In genomic region chr17:68841097-68841891, GRCm38 (mm10) we compare ENCODE assay signal across 8 mouse cellular contexts. TPM values are rescaled to one million over a fixed set of nuclear protein-coding genes. Genes with fewer than 3 reads are reported as not detected.
DNase-seq lines count a peak whose midpoint lies in the region; ATAC-seq and TF ChIP-seq lines count a peak whose summit lies in the region.

No protein-coding gene starts in this region.

- H3K27me3 ChIP-seq in ES-Bruce4 (ENCODE audit: control insufficient read depth, insufficient read depth, low read length, poor library complexity, severe bottlenecking): peaks cover 13% of the 10 kb centered on the region
- H3K27me3 ChIP-seq in forebrain, postnatal 0 days (ENCODE audit: insufficient read depth, low read length): no peaks in the 10 kb centered on the region
- peaks cover 42% of the 10 kb centered on the region for H3K27me3 ChIP-seq in lung, embryonic 16.5 days (ENCODE audit: control insufficient read depth, insufficient read depth, low read depth, low read length)

- TF ChIP-seq POLR2A in ES-Bruce4 (IDR thresholded peaks at IDR 0.05; ENCODE audit: insufficient read depth, low read length): no peak

- H3K36me3 ChIP-seq in ES-Bruce4 (ENCODE audit: control insufficient read depth, insufficient read depth, low read length, poor library complexity, severe bottlenecking): no peaks in the 10 kb centered on the region
- H3K36me3 ChIP-seq in forebrain, postnatal 0 days (ENCODE audit: insufficient read depth): no peaks in the 10 kb centered on the region
- no peaks in the 10 kb centered on the region for H3K36me3 ChIP-seq in lung, embryonic 16.5 days (ENCODE audit: control insufficient read depth, insufficient read depth, low read length)

- H3K4me1 ChIP-seq in ES-Bruce4 (ENCODE audit: control insufficient read depth, insufficient read depth, low read length): no peaks in the 10 kb centered on the region
- H3K4me1 ChIP-seq in forebrain, postnatal 0 days (ENCODE audit: insufficient read depth): peaks cover 9% of the 10 kb centered on the region; the same call in 1 of the 2 replicates
- H3K4me1 ChIP-seq in lung, embryonic 16.5 days (replicated peaks; ENCODE audit: control insufficient read depth, insufficient read depth, low read length): peaks cover 23% of the 10 kb centered on the region

- no peak overlapping the region for H3K27ac ChIP-seq in ES-Bruce4 (ENCODE audit: insufficient read depth, low read length)
- H3K27ac ChIP-seq in forebrain, postnatal 0 days (ENCODE audit: low read depth, low read length): no peak overlapping the region
- H3K27ac ChIP-seq in layer of hippocampus, adult 2 months: peak overlapping the region; percentile 71
- H3K27ac ChIP-seq in lung, embryonic 16.5 days (ENCODE audit: low read length): no peak overlapping the region

- peak overlapping the region; percentile 47 for H3K9ac ChIP-seq in ES-Bruce4 (ENCODE audit: low read depth, poor library complexity, severe bottlenecking)
- H3K9ac ChIP-seq in forebrain, postnatal 0 days: peak overlapping the region; percentile 60
- peak overlapping the region; percentile 66 for H3K9ac ChIP-seq in lung, embryonic 16.5 days (ENCODE audit: low read length)

- peak; percentile 37 for TF ChIP-seq CTCF in ES-Bruce4 (IDR thresholded peaks at IDR 0.05; ENCODE audit: low read depth, low read length)
- peak; percentile 73 for TF ChIP-seq CTCF in forebrain, postnatal 0 days (IDR thresholded peaks at IDR 0.05; ENCODE audit: low read depth)
- TF ChIP-seq CTCF in layer of hippocampus, adult 2 months (conservative IDR thresholded peaks at IDR 0.05): peak; percentile 83

- H3K4me3 ChIP-seq in ES-Bruce4 (ENCODE audit: low read depth, low read length): peak overlapping the region; percentile 63
- peak overlapping the region; percentile 47 for H3K4me3 ChIP-seq in forebrain, postnatal 0 days (ENCODE audit: low read depth, low read length)
- H3K4me3 ChIP-seq in layer of hippocampus, adult 2 months: peak overlapping the region; percentile 61
- peak overlapping the region; percentile 60 for H3K4me3 ChIP-seq in lung, embryonic 16.5 days (ENCODE audit: low read length)

- H3K9me3 ChIP-seq in ES-Bruce4 (replicated peaks; ENCODE audit: control insufficient read depth, insufficient read depth, low read length, poor library complexity, severe bottlenecking): no peaks in the 10 kb centered on the region
- H3K9me3 ChIP-seq in forebrain, postnatal 0 days (ENCODE audit: low read length): no peaks in the 10 kb centered on the region
- H3K9me3 ChIP-seq in lung, embryonic 16.5 days (ENCODE audit: control insufficient read depth, low read length): no peaks in the 10 kb centered on the region

- no peak for TF ChIP-seq EP300 in ES-Bruce4 (IDR thresholded peaks at IDR 0.05; ENCODE audit: insufficient read depth, low read depth, low read length)

- DNase-seq in cerebellum, adult 8-10 months: peak; percentile 42
- DNase-seq in forebrain, postnatal 0 days: peak; percentile 72
- DNase-seq in heart, postnatal 4 days: peak; percentile 61
- DNase-seq in layer of hippocampus, adult 2 months (ENCODE audit: low spot score in 2 of 2): peak; percentile 21 to 59
- DNase-seq in retina, postnatal 1 day: peak; percentile 85
- no peak for DNase-seq in B cell, adult 2 months

- H3K4me2 ChIP-seq in forebrain, postnatal 0 days (ENCODE audit: low read depth): peak overlapping the region; percentile 96
- H3K4me2 ChIP-seq in lung, embryonic 16.5 days (ENCODE audit: low read depth, low read length): peak overlapping the region; percentile 99

- WGBS in forebrain, postnatal 0 days: 2% methylated on average over 74 of the region's 75 CpGs
- WGBS in lung, embryonic 16.5 days: under 1% methylated on average over 74 of the region's 75 CpGs

- ATAC-seq in forebrain, postnatal 0 days: peak; percentile 59
- peak; percentile 69 for ATAC-seq in lung, embryonic 16.5 days (ENCODE audit: low read depth)

RNA-seq across cellular contexts. Expression of gene Tmem200c, which starts 14.9 kb away (rescaled TPM):
- not detected in 2 replicates for polyA plus RNA-seq in ES-Bruce4 (2011; ENCODE audit: insufficient read depth, insufficient read length, low read depth, missing spikeins)
- 9.6 and 12.9 TPM in 2 replicates for total RNA-seq in forebrain, postnatal 0 days (2014; rRNA removed)
- 1.7 and 2.0 TPM in 2 replicates for polyA plus RNA-seq in forebrain, postnatal 0 days (2015; fragmentation: Nextera tagmentation; extraction: Ambion mirVana)
- not detected for total RNA-seq in heart, postnatal 4 days (2021)
- 1 to 10 TPM; 6.8 to 7.9 TPM for total RNA-seq in layer of hippocampus, adult 2 months (2021)
- 0.04 TPM in 1 of 2 replicates, not detected in the other for polyA plus RNA-seq in lung, embryonic 16.5 days (2015; fragmentation: Nextera tagmentation; extraction: Ambion mirVana)

Comparison
In these comparisons a context has a peak if more than half of its experiments do, and no peak if none do; other contexts are left out.
1. DNase-seq: peak in cerebellum, adult 8-10 months (single experiment), forebrain, postnatal 0 days (single experiment), heart, postnatal 4 days (single experiment), layer of hippocampus, adult 2 months (2 of 2) and retina, postnatal 1 day (single experiment); none in B cell, adult 2 months (0 of 2).
2. RNA of gene Tmem200c, which starts 14.9 kb away (total RNA-seq): 9.6 to 12.9 TPM in forebrain, postnatal 0 days and 6.8 to 7.9 TPM in layer of hippocampus, adult 2 months; not detected in heart, postnatal 4 days; every median in the first group is over 4 times any median in the second.
3. Peak in every context shown above with its lines, with median percentiles within 50 percentile points of each other: H3K4me3 ChIP-seq, H3K9ac ChIP-seq and CTCF ChIP-seq.